Mouse (Mus musculus) R1 (cell line): ENCODE measurements at regions not wholly inside any gene's neighbourhood (a gene's known extent, or its start where the extent isn't known, plus 50 kb on each side); places are given as distances from the start of the nearest gene placed in this dataset.

Source experiments
- DNase-seq: peaks from one replicate; pipeline ENCODE4 v3.0.0-alpha.2; 2018; ENCODE audit warnings: low read depth, low spot score

DNA sequence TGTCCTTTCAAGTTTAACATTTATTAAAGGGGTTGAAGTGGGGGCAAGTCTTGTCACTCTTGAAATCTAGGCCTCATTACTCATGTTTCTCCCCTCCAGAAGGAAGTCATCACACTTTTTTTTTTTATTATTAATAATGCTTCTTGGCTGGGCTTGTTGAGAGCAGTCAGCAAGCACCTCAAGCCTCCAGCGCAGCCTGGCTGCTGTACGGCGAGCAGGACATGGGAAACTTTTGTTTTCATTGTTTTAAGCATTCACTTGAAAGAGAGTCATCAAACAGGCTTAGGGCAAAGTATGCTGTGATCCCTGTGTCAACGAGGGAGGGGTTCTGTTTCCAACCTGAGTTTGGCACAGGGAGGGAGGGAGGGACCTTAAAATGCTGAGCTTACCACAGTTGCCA lies 178.7 kb downstream of the Gm12728 start:
- DNase-seq: no peak

DNA sequence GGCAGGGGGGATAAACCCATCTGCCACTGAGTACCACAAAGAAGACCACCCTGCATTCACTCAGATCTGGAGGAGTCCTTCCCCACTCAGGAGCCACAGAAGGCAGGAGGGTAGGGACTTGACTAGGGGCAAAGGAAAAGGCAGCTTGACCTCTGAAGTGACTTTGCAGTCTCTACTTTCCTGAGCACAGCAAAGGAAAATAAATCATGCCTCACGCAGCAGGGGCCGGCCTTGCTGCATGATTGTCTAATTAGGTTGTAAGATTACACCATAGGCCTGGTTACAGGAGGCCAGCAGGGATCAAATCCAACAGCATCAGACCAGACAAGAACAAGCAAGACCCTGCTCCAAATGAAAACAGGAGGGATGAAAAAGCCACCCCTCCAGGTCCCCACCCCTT lies 180.0 kb downstream of the Gm12728 start:
- DNase-seq: no peak

DNA sequence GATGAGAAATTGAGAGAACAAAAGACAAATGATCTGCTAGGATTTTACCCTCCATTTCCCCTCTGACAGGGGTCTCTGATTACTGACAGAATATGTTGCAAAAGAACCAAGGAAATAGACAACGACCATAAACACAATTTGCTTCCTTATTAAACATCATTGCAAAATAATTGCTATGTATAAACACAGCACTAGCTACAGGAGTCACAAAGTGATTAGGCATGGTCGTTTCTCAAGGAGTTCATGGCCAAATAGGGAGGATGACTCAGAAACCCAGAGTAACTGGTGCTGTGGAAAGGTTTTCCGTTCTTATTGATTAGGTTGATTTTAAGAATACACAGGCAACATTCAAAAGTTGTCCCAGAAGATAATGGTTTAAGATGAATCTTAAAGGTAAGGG lies 180.4 kb downstream of the Gm12728 start:
- no peak for DNase-seq

DNA sequence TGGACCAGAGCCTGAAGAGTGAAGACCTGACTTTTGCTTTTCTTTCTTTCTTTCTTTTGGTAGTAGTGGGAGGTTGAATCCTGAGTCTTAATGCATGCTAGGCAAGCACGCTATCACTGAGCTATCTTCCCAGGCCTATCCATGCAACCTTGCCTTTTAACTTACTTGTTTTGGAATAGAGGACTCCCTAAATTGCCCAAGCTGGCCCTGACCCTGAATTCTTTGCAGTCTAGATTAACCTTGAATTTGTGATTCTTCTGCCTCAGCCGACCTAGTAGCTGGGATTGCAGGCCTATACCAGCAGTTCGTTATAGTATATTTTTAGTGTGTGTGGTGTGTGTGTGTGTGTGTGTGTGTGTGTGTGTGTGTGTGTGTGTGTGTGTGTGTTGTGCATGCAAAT lies 183.1 kb downstream of the Gm12728 start:
- no peak for DNase-seq

DNA sequence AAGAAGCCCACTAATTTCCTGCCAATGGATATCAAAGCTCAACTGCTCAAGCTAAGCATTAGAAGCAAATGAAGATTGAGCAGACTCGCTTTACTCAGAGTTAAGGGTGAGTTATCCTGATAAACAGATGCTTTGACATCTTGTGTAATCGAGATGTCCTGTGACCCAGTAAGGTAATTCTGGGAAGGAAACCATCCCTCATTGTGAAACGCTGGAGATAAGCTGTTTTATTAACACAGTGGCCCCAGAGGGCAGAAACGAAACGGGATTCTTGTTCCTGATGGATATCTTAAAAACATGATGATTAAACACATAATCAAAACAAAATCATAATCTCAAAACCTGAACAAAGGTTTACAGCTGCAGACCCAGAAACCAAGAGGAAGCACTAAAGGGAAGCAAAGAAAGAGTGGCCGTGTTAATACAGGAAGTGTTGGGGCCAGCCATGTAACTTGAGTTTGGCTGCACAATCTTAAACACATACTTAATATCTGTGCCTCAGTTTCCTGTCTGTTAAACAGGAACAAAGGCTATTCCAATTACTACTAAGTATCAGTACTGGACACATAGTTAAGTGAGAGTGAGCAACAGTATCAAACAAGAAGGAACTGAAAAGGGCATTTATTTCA lies 184.2 kb downstream of the Gm12728 start:
- DNase-seq: no peak

DNA sequence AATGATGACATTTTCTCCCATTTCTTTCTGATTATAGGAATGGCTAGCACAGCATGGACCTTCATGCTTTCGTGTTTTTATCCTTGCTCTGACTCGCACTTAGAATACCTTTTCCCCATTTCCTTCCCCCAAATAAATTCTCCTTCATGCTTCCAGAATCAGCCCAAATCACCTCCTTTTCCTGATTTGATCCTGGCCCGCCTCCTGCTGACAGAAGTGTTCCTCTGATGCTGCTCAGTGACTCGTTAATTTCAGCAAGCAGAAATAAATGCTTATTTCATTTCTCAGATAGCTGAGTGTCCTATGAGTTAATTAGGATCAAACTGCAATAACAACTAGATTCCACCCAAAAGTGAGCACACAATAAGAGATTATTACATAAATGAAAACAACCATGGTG lies 185.3 kb downstream of the Gm12728 start:
- DNase-seq: no peak

DNA sequence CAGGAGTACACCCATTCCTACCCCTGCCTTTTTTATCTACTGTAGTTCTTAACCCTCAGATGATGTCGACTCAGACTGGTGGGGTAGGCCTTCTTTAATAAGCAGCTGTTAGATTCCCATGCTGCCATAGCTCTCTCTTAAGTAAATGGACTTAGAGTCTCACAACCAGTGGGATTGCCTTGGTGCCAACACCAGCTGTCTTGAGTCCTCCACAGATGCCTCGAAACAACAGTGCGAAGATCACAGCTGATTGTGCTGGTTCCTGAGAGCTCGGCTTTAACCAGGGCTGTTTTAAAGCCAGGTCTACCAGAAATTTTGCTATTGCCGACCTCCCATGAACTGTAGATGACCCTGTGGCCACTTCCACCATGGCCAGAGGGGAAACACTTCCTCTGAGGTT lies 189.4 kb downstream of the Gm12728 start:
- DNase-seq: no peak

DNA sequence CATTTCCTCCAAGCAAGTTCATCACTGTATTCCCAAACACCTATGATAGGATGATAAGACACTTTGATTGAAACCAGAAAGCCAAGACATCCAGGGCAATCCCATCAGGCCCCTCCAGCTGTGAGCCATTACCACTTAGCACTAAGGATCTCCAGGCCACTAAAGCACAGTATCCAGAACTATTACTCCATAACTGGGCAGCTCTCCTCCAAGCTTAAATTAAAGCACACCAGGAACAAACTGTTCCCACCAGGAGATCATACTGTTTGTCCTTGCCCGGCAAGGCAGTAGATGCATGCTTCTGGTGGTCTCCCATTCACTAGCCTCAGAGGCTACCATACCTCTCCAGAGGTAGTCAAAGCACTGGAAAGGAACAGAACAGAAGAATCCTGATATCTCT lies 193.3 kb downstream of the Gm12728 start:
- no peak for DNase-seq

DNA sequence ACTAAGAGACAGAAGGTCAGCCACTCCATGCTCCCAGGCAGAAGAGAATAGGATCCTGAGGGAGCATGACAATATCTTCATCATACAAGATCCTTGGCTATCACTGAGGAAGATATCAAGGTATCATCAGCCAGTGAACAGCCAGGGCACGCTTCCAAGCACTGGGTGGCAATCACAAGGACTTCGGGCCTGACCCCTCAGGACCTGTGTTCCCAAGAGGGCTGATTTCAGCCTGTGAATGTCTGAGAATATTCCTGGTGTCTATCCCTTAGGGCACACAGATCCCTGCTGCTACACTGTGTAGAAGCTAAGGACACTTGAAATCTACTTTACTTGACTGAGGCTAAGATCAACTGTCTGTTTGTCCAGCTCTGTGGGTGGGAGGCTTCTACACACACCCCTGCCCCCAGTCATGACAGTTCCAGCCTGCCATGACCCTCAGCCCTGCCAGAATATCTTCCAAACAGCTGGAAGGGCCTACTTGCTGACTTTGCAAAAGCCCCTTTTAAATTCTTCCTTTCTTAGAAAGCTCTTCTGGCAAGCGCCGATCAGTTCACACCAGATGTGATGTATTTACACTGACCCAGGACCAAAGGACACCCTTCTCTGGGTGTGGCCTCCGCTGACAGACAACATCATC lies 198.4 kb downstream of the Gm12728 start:
- DNase-seq: no peak

DNA sequence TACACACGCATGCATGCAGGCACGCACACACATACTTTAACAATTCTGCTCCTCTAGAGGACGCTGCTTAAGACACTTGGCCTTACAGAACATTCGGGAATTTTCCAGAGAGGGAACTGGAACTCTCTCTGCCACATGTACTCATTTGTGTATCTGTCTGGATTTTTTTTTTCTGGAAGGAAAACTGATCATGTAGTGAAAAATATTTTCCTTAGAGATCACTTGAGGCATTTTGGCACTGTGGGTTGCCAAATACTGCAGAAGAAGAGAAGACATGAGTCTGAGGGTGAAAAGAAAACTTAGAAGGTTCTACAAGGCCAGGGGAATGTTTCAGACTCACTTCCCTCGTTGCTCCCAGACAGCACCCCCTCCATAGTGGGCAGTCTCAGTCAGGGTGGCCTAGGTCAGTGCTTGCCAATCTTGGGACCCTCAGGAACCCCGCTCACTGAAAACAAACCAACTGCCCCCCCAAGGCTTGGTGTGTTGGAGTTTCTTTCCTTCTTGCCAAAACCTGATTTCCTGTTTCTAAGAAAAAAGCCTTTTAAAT lies 203.0 kb downstream of the Gm12728 start:
- DNase-seq: no peak

DNA sequence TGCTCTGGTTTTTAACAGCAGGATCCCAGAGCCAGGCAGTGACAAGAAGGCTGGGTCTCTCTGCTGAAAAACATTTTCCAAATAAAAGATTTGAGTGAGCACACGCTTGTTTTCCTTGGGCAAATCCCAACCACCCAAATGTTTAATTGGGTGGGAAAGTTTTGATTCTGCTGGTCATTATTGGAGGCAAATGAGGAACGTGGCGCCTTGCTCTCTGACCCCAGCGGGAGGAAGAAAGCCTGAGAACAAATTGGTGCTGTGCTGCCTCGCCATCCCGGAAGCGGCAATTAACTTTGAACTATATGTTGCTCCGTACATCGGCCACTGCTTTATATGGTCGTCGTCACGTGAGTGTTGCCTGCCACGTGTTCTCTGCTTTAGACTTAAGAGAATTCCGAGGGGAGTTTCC lies 204.7 kb downstream of the Gm12728 start:
- DNase-seq: no peak

DNA sequence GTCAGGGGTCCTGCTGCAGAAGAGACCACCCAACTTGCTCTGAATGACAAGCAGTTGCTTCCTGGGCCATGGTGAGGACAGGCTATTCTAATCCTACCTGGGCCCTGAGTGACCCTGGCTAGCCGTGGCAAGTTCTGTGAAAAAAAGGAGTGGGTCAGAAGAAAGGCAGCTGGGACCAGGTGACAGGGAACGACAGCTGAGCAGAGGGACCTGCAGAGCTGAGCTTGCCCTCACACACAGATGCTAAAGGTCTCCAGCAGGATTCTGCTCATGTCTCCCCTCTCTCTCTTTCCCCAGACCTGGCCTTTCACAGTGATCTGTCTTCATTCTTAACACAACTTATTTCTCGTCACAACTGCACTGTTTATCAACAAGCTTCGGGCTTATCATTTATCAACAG lies 206.4 kb downstream of the Gm12728 start:
- DNase-seq: no peak

DNA sequence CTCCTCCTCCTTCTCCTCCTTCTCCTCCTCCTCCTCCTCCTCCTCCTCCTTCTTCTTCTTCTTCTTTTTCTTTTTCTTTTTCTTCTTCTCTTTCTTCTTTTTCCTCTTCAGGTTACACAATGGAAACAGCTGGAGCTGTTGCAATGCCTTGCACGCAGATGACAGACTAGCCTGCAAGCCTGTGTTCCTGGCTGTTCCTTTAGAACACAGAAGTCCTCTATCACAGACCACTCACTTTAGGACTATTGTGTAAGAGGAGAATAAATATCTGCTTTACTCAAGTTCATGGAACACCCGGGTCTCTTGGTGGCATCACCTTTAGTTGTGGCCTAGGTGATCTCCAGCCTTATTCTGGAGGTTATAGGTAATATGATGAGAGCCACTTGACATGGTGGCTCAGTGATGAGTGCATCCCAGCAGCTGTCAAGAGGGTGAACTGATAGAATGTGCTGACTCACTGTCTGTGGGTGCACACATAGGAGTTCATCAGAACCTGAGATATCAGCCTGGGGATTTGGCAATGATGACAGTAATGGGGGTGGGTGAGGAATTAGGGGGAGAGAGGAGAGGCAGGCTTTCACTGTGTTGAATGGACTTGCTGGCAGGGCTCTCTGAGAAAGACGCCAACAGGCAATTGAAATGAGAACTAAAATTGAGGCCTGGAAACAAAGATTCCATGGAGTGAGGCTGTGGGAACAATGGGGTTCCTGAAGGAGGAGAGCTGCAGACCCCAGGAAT lies 207.4 kb downstream of the Gm12728 start:
- no peak for DNase-seq

DNA sequence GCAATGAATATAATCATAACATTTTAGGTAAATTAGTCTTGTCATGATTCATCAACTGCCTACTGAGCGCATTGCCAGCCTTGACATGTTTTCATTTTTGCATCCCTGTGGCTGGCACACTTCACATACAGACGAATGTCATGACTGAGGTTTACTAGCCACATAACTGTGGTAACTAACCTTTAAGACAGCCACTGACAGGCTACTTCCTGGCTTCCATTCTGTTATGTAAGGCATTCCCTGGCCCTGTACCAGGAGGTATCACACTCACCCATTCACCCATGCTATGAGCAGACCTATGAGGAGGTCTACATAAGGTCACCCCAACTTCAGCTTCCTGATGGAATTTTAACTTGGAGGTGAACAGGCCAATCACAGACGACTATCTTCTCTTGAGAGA lies 212.8 kb downstream of the Gm12728 start:
- DNase-seq: no peak

DNA sequence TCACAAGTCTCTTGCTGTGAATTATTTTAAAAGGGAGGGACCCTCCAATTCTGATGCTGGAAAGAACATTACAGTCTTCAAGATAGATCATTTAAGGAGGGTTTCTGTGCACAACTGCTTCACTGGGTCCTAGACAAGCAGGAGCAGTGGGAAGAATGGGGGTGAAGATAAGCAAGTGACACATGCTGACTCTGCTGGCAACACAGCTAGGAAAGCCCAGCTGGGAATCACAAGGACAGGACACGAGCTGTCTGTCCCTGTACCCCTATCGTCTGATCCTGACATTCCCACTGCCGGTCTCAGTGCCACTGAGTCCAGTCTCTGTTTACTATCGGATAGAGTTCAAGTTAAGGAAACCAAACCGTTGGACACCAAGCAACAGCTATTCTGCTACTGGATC lies 216.3 kb downstream of the Gm12728 start:
- DNase-seq: no peak

DNA sequence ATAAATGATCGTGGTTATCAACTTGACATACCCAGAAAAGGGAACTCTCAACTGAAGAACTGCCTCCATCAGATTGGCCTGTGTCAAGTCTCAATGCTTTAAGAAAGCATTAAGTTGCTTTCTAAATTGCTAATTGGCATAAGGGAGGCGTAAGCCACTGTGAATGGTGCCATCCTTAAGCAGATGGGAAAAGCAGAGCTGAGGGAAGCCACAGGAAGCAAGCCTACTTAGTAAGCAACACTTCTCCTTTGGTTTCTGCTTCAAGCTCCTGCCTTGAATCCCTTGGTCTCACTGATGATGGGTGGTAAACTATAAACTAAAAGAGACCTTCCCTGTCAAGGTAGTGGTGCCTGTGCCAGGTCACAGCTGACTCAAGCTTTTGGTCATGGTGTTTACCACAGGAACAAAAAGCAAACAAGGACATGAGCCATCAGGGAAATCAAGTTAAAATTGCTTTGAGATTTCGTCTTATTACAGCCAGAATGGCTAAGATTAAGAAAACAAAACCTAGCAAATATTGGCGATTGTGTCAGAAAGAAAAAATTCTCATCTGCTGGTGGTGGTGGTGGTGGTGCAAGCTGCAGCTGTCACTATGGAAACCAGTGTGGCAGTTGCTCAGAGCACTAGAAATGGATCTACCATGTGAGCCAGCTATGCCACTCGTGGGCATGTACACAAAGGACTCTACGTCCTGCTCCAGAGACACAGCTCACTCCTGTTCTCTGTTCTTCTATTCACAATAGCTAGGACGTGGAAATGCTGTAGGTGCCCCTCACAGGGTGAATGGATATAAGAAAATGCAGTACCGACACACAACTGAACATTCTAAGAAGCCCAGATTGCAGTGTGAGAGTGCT lies 217.9 kb downstream of the Gm12728 start:
- no peak for DNase-seq

DNA sequence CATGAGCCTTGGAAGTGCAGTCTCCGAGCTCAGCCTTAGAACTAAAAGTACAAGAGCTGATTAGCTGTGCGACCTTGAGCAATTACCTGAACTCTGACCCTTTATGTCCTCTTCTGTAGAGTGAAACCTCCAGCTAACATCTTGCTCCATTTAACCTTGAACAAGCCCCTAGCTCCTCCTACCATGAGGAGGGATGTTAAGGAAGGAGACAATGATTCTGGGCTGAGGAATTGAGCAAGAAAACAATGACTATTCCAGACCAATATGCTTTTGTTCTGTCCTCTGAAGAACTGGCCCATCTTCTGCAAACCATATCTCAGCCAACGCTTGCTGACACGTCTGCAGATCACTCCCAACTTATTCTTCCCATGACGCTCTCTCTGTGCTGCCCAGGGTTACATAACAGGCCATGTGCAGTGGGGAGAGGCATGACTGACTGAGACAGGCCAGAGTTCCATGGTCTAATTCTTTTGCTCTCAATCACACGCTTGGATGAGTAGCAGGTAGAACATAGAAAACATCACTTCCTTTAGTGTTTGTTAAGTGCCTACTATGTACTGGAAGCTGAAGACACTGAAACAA lies 227.5 kb downstream of the Gm12728 start:
- no peak for DNase-seq

DNA sequence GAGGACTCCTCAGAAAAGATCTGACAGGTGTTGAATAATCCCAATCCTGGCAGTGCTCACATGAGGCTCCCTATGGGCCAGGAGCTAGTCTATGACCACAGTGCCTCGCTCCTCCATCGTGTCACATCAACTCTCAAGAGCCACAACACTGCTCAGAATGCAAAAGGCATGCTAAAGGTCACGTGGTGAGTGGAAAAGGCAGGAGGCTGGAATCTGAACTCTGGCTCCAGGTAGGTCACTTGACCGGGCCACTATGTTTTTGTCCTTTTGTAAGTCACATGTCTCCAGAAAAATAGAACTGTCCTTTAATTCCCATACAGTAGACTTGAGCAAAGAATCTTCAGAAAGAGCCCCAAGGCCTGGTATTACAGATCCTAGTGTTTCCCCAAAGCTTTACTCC lies 229.3 kb downstream of the Gm12728 start:
- DNase-seq: no peak

DNA sequence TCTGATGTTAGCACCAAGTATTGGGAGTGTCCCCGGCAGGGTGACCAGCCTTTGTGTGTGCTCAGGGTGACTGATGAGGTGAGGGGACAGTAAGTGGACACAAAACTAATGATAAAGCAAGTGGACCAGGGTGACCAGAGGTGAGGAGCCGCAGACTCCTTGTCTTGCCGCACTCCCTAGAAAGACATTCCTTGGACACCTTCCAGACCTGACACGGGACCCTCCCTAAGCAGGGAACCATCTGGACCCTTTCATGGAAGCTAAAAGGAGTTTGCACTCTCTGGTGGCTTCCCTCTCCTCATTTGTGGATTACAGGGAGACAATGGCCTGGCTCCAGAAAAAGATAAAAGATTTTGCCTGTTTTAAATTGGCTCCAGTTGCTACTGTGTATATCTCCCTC lies 230.7 kb downstream of the Gm12728 start:
- DNase-seq: no peak

DNA sequence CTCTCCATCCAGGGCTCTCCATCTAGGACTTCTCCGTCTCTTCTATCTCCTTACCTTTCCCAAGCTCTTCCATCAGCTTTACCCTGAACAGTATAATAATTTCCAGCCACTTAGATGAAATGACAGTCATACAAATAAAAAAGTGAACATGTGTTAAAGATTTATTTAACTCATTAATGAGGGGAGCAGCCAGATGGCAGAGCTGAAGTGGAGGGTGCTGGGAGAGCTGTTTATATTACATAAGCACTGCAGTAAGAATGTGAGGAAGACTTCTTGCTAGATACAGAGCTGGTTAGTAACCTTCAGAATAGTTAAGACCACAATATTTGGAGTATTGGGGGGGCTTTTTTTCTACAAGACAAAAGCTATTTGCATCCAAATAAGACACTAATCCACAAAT lies 234.9 kb downstream of the Gm12728 start:
- DNase-seq: no peak

DNA sequence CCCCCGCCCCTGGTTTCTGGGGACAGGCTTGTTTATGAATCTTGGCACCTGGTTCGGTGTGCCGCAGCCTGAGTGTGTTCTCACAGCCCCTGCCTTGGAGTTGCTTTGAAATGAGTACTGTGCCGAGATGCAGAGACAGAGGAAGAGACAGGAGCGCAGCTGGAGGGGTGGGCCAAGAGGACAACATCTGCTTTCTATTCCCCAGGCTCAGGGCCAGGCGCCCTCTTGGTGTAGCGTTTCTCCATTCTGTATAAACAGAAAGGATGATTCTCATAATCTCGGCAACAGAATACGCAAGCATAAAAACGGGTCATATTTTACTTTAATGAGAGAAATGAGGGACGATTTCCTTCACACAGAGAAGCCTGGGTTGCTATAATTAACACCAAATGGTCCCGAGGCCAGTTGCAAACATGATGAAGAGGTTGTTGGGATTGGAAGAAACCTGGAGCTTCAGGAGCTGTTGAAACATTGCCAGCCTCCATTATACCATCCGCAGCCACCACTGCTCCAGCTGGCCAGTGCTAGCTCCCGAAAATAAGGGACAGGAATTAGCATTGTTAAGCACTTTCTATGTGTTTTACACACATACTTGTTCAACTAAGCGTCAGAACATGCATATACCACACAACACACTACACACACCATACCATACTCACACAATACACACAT lies 236.4 kb downstream of the Gm12728 start:
- no peak for DNase-seq
